Mouse (Mus musculus): ENCODE results near the gene Rps6ka4.

Gene Rps6ka4

GRCm38 (mm10) chr19:6840475-6841291, at the start of gene Rps6ka4:
Gene Rps6ka4 (minus strand): TSS chr19:6840636.
- DNase-seq (ENCODE audit: low spot score in 2 of 2): peak in 1 of 2 experiments; percentile 44

GRCm38 (mm10) chr19:6877965-6878364, 37.5 kb upstream of the Rps6ka4 start:
- no peak for DNase-seq (ENCODE audit: low spot score in 2 of 2)

- no peak for DNase-seq (ENCODE audit: low spot score in 2 of 2)
Observed at GRCm38 (mm10) chr19:6876799-6877198, 36.4 kb upstream of the Rps6ka4 start.

- no peak for DNase-seq (ENCODE audit: low spot score in 2 of 2)
Observed at GRCm38 (mm10) chr19:6875834-6876233, 35.4 kb upstream of the Rps6ka4 start.

- no peak for DNase-seq (ENCODE audit: low spot score in 2 of 2)
Observed at GRCm38 (mm10) chr19:6874257-6874656, 33.8 kb upstream of the Rps6ka4 start.

GRCm38 (mm10) chr19:6872701-6873100, 32.3 kb upstream of the Rps6ka4 start:
- no peak for DNase-seq (ENCODE audit: low spot score in 2 of 2)

- peak in 1 of 2 experiments; percentile 40 for DNase-seq (ENCODE audit: low spot score in 2 of 2)
Observed at GRCm38 (mm10) chr19:6871574-6872271, 31.3 kb upstream of the Rps6ka4 start.

GRCm38 (mm10) chr19:6869355-6869754, 28.9 kb upstream of the Rps6ka4 start:
- DNase-seq (ENCODE audit: low spot score in 2 of 2): peak in 1 of 2 experiments; percentile 37

- no peak for DNase-seq (ENCODE audit: low spot score in 2 of 2)
Observed at GRCm38 (mm10) chr19:6861451-6861850, 21.0 kb upstream of the Rps6ka4 start.

- peak in 1 of 2 experiments; percentile 44 for DNase-seq (ENCODE audit: low spot score in 2 of 2)
Observed at GRCm38 (mm10) chr19:6860706-6861105, 20.3 kb upstream of the Rps6ka4 start.

GRCm38 (mm10) chr19:6859971-6860370, 19.5 kb upstream of the Rps6ka4 start:
- DNase-seq (ENCODE audit: low spot score in 2 of 2): no peak

- no peak for DNase-seq (ENCODE audit: low spot score in 2 of 2)
Observed at GRCm38 (mm10) chr19:6859032-6859651, 18.7 kb upstream of the Rps6ka4 start.

GRCm38 (mm10) chr19:6858031-6858430, 17.6 kb upstream of the Rps6ka4 start, which contains the start of gene Ccdc88b:
Gene Ccdc88b (minus strand): TSS chr19:6858211.
- peak; percentile 63 to 69 for DNase-seq (ENCODE audit: low spot score in 2 of 2)

- DNase-seq (ENCODE audit: low spot score in 2 of 2): no peak
Observed at GRCm38 (mm10) chr19:6857391-6858005, 17.1 kb upstream of the Rps6ka4 start.

- DNase-seq (ENCODE audit: low spot score in 2 of 2): no peak
Observed at GRCm38 (mm10) chr19:6857003-6857360, 16.5 kb upstream of the Rps6ka4 start.

- DNase-seq (ENCODE audit: low spot score in 2 of 2): peak in 1 of 2 experiments; percentile 54
Observed at GRCm38 (mm10) chr19:6856281-6857002, 16.0 kb upstream of the Rps6ka4 start.

- DNase-seq (ENCODE audit: low spot score in 2 of 2): no peak
Observed at GRCm38 (mm10) chr19:6855225-6856031, 15.0 kb upstream of the Rps6ka4 start.

GRCm38 (mm10) chr19:6854658-6855057, 14.2 kb upstream of the Rps6ka4 start:
- no peak for DNase-seq (ENCODE audit: low spot score in 2 of 2)

- DNase-seq (ENCODE audit: low spot score in 2 of 2): no peak
Observed at GRCm38 (mm10) chr19:6853903-6854302, 13.5 kb upstream of the Rps6ka4 start.
